Mouse (Mus musculus) intestine, embryonic 16.5 days (tissue): ENCODE data around the gene Nkiras1. TPM values are rescaled to one million over a fixed set of nuclear protein-coding genes. Genes with fewer than 3 reads are reported as not detected.

Experiments
- ATAC-seq: fragments of 200-750 bp; cut with Nextera tagmentation; 2 replicates; pipeline ENCODE4 v1.8.0; 2017; ENCODE audit warnings: moderate TSS enrichment, moderate library complexity
- H3K27ac ChIP-seq: fragments of 300-500 bp; sonication (generic); 2 replicates; pipeline ENCODE4 v1.5.1; 2014; ENCODE audit warnings: mild to moderate bottlenecking, low read length
- H3K27me3 ChIP-seq: fragments of 300-500 bp; sonication (generic); replicated peaks from 2 replicates; pipeline ENCODE4 v1.6.1; 2014; ENCODE audit warnings: low read length, control low read depth, mixed read lengths; ENCODE audit not compliant: control insufficient read depth, insufficient read depth
- H3K36me3 ChIP-seq: fragments of 300-500 bp; sonication (generic); 2 replicates; pipeline ENCODE4 v1.6.1; 2014; ENCODE audit warnings: low read length, control low read depth; ENCODE audit not compliant: control insufficient read depth, insufficient read depth
- H3K4me1 ChIP-seq: fragments of 300-500 bp; sonication (generic); 2 replicates; pipeline ENCODE4 v1.6.1; 2014; ENCODE audit warnings: low read length, control low read depth, mixed read lengths; ENCODE audit not compliant: control insufficient read depth, insufficient read depth
- H3K4me2 ChIP-seq: fragments of 300-500 bp; sonication (generic); 2 replicates; pipeline ENCODE4 v1.6.1; 2014; ENCODE audit warnings: low read depth, low read length, control low read depth
- H3K4me3 ChIP-seq: fragments of 300-500 bp; sonication (generic); 2 replicates; pipeline ENCODE4 v1.5.1; 2014; ENCODE audit warnings: mild to moderate bottlenecking, low read length
- H3K9ac ChIP-seq: fragments of 300-500 bp; sonication (generic); 2 replicates; pipeline ENCODE4 v1.6.1; 2014; ENCODE audit warnings: low read depth, low read length
- H3K9me3 ChIP-seq: fragments of 300-500 bp; sonication (generic); 2 replicates; pipeline ENCODE4 v1.6.1; 2016; ENCODE audit warnings: low read length, control low read depth; ENCODE audit not compliant: control insufficient read depth
- WGBS: fragments of 180-500 bp; shearing (Covaris S2); extraction: QIAGEN DNeasy Blood & Tissue Kit; methylation state at CpG from one replicate; pipeline ENCODE4 v1.1.7; 2014; 5-methylcytosine and 5-hydroxymethylcytosine counted together
- polyA plus RNA-seq: library from polyadenylated mRNA; unstranded; fragments of >200 nt; fragmentation: Nextera tagmentation; extraction: Ambion mirVana; gene quantifications from 2 replicates; pipeline ENCODE4 v1.2.1, GENCODE M21; 2015

Gene Nkiras1
- polyA plus RNA-seq, 1 experiment from 2014 or later: 15.9 TPM

GRCm38 (mm10) chr14:18330789-18331692 lies 60.1 kb downstream of the Nkiras1 start:
- peak overlapping the region; percentile 96 for H3K4me3 ChIP-seq
- H3K27ac ChIP-seq: peak overlapping the region; percentile 89
- H3K9ac ChIP-seq: peak overlapping the region; percentile 98
- H3K36me3 ChIP-seq: no peaks in the 10 kb centered on the region
- under 1% methylated on average over 59 of the region's 99 CpGs for WGBS
- H3K4me1 ChIP-seq: peaks cover 14% of the 10 kb centered on the region
- peak overlapping the region; percentile 79 for H3K4me2 ChIP-seq
- H3K9me3 ChIP-seq: no peaks in the 10 kb centered on the region
- no peaks in the 10 kb centered on the region for H3K27me3 ChIP-seq
- peak; percentile 82 for ATAC-seq

- Histone ChIP-seq H3K4me3 (peak within 1 kb of the TSS; percentile 96), H3K4me2 (peak within 1 kb of the TSS; percentile 79), H3K27ac (peak within 1 kb of the TSS; percentile 89), H3K27me3 (no peaks in the 10 kb centered on the region), H3K9ac (peak within 1 kb of the TSS; percentile 98), H3K9me3 (no peaks in the 10 kb centered on the region), H3K4me1 (peaks cover 11% of the 10 kb centered on the region), H3K36me3 (no peaks in the 10 kb centered on the region)
- WGBS: 1% methylated on average over 39 of the region's 39 CpGs
- peak; percentile 94 for ATAC-seq
Measured at GRCm38 (mm10) chr14:18331693-18332131, 60.8 kb downstream of the Nkiras1 start, which contains the start of gene Ube2e1. Gene Ube2e1, minus strand, starts transcription at chr14:18331859.

Other genes starting within 250 kb of the Nkiras1 start
- 3.6 and 3.8 TPM in 2 replicates for gene Nr1d2, start 32.0 kb upstream of the Nkiras1 start, polyA plus RNA-seq
- 349 and 396 TPM in 2 replicates for gene Rpl15, start 255 bp downstream of the Nkiras1 start, polyA plus RNA-seq
- gene Ube2e1, start 60.7 kb downstream of the Nkiras1 start, polyA plus RNA-seq: 107 and 113 TPM in 2 replicates